Mouse (Mus musculus): ENCODE measurements around the gene Ston1. TPM values are rescaled to one million over a fixed set of nuclear protein-coding genes. Genes with fewer than 3 reads are reported as not detected.

The Ston1 gene
- polyA plus RNA-seq, 1 experiment from 2014 or later = 1.4 TPM

DNA sequence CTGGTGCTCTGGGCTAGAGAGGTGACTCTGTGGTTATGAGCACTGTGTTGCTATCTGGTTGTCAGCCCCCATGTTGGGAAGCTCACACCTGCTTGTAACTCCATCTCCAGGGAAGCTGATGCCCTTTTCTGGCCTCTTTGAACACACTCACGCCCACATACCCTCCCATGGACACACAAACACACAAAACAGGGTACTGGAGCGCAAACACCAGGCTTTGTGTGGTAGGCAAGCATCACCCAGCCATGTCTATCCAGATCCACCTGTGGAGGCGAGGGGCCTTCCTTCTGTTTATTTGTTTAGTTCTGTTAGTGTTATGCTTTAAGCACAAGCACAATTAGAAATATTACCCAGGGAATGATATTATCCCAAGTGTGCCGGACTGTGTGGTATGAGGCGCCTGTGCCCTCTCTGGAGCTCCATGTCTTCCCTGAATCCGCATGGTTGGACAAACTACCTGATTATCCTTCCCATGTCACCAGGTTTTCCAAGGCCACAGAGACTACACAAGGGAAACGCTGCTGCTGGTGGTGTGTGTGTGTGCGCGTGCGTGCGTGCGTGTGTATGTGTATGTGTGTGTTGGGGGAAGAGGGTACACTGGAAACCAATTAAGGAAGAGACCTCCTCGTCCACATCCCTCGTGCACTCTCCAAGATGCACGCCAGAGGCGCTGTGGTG is 801 bp upstream of the Ston1 start:
- Histone ChIP-seq H3K4me1 (peaks cover 36% of the 10 kb centered on the region), H3K27me3 (ENCODE audit: poor library complexity, severe bottlenecking) (no peaks in the 10 kb centered on the region), H3K9me3 (no peaks in the 10 kb centered on the region), H3K36me3 (replicated peaks) (no peaks in the 10 kb centered on the region), H3K27ac (peak overlapping the region; percentile 88), H3K4me3 (peak overlapping the region; percentile 66)
- no peak for DNase-seq (ENCODE audit: extremely low spot score, low spot score)
- WGBS = 29% methylated on average over 16 of the region's 16 CpGs

DNA sequence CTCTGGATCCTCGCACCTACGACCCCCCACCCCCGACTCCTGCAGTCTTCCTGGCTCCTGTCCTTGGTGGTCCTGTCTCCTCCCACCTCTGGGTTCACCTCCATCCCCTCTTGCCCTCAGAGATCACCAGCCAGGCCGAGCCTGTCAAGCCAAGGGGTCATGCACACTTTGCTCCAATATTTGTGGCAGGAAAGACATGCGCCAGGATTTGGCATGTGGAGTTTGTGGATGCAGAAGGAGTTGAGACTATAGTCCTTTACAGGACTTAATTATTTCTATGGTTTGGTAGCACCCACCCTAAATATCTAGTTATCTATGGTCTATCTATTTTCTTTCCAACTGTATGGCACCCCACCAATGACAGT is 554 bp downstream of the Ston1 start:
- Histone ChIP-seq H3K4me3 (peak overlapping the region; percentile 66), H3K4me1 (peaks cover 36% of the 10 kb centered on the region), H3K27me3 (ENCODE audit: poor library complexity, severe bottlenecking) (no peaks in the 10 kb centered on the region), H3K36me3 (replicated peaks) (no peaks in the 10 kb centered on the region), H3K27ac (peak overlapping the region; percentile 88), H3K9me3 (no peaks in the 10 kb centered on the region)
- no peak for DNase-seq (ENCODE audit: extremely low spot score, low spot score)
- whole genome bisulfite sequencing = 10% methylated on average over 5 of the region's 5 CpGs

DNA sequence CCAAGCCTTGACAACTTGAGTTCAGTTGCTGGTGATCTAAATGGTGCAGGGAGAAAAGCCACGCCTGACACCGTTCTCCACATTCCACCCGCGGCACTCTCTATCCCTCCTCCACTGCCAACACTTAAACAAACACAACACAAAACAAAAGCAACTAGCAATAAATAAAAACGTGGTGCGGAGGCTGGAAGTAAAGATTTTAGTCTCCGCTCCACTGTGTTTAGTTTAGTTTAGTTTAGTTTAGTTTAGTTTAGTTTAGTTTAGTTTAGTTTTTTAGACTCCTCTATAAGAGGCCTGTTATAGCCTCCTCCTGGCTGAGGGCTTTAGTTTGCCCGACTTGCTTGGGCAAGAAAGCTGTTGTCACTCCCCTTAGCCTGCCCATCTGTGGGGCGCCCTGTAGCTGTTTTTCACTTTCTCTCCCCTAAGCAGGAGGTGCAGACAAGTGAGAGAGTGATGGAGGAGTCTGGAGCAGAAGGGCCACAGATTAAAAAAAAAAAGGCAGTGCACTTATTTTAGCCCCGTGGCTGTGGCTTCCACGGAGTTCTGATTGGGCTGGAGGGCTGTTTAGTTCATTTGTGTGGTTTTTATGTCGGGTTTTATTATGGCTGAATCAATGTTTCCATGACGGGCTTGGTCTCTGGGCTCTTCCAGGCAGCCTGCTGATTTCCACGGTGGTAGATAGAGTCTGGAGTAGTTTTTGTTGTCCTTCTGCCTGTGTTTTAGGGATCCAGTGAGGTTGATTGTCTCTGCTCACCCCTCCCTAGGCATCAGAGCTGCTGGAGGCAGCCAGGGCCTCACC is 1.3 kb downstream of the Ston1 start:
- peaks cover 36% of the 10 kb centered on the region for H3K4me1 ChIP-seq
- H3K27ac ChIP-seq = peak overlapping the region; percentile 49
- no peaks in the 10 kb centered on the region for H3K27me3 ChIP-seq (ENCODE audit: poor library complexity, severe bottlenecking)
- 23% methylated on average over 14 of the region's 14 CpGs for WGBS
- peaks cover 3% of the 10 kb centered on the region; the same call in 1 of the 2 replicates for H3K36me3 ChIP-seq (replicated peaks)
- no peak for DNase-seq (ENCODE audit: extremely low spot score, low spot score)
- H3K9me3 ChIP-seq = no peaks in the 10 kb centered on the region
- H3K4me3 ChIP-seq = peak overlapping the region; percentile 66

DNA sequence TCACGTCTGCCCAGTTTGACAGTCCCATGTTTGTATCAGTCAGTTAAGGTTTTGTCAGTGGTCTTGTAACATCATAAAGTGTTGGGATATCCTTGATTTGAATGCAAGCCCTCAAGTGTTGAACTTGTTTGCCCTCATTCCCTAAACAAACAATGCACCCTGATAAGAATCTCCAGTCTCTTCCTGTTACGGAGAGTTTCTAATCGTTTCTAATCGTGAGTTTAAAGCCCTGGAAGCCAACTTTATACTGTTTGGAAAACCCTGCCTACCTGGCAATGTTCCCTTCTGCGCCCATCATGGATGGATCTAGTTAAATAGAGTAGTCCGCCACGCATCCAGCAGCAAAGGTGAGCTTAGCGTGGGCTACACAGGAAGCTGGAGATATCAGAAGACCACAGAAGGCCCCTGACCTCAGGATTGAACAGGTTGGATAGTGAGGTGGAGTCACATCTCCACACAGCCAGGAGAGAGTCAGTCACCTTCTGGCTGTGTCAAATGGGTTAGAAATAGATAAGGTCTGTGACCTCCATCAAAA is 3.1 kb downstream of the Ston1 start:
- Histone ChIP-seq H3K27me3 (ENCODE audit: poor library complexity, severe bottlenecking) (no peaks in the 10 kb centered on the region), H3K9me3 (no peaks in the 10 kb centered on the region), H3K4me1 (peaks cover 36% of the 10 kb centered on the region), H3K27ac (no peak overlapping the region), H3K4me3 (no peak overlapping the region), H3K36me3 (replicated peaks) (peaks cover 5% of the 10 kb centered on the region; the same call in 1 of the 2 replicates)
- no peak for DNase-seq (ENCODE audit: extremely low spot score, low spot score)
- 90% methylated on average over 8 of the region's 8 CpGs for WGBS

DNA sequence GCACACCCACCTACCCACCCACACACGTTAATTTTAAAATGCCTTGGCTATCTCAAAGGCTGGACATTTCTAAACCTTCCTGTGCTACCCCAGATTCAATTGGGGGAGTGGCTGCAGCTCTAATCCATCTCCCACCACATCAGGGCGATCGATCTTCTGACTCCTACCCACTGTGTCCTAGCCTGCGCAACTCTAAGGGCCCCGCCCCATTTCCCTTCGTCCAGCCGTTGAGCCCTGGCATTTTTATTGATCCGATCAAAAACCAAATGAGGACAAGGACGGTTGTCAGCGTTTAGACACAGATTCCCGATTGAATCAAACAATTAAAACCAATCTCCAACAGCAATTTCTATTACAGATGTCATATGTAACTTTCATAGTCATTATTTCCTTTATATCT is 6.5 kb downstream of the Ston1 start:
- H3K36me3 ChIP-seq (replicated peaks) = peaks cover 5% of the 10 kb centered on the region; the same call in 1 of the 2 replicates
- no peaks in the 10 kb centered on the region for H3K9me3 ChIP-seq
- no peak for DNase-seq (ENCODE audit: extremely low spot score, low spot score)
- no peaks in the 10 kb centered on the region for H3K27me3 ChIP-seq (ENCODE audit: poor library complexity, severe bottlenecking)
- H3K27ac ChIP-seq = no peak overlapping the region
- no peak overlapping the region for H3K4me3 ChIP-seq
- peaks cover 5% of the 10 kb centered on the region for H3K4me1 ChIP-seq
- 89% methylated on average over 11 of the region's 11 CpGs for WGBS

DNA sequence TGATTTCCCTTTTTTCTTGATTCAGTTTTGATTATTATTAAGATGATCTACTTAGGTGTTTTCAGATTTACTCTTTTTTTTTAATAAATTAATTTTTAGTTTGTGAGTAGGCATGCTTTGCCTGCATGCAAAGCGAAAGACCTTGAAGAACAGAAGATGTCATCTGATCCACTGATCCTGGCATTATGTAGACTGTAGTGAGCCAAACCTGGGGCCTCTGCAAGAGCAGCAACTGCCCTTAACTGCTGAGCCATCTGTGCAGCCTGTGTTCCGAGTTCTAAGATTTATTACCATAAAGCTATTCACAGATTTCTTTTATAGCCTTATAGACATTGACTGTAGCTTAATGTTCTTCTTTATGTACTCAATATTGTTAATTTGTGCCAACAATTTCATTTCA is 8.6 kb downstream of the Ston1 start:
- no peaks in the 10 kb centered on the region for H3K27me3 ChIP-seq (ENCODE audit: poor library complexity, severe bottlenecking)
- H3K9me3 ChIP-seq = no peaks in the 10 kb centered on the region
- 95% methylated on average over 2 of the region's 2 CpGs for WGBS
- no peak overlapping the region for H3K4me3 ChIP-seq
- no peaks in the 10 kb centered on the region for H3K4me1 ChIP-seq
- peaks cover 5% of the 10 kb centered on the region; the same call in 1 of the 2 replicates for H3K36me3 ChIP-seq (replicated peaks)
- no peak overlapping the region for H3K27ac ChIP-seq
- no peak for DNase-seq (ENCODE audit: extremely low spot score, low spot score)

DNA sequence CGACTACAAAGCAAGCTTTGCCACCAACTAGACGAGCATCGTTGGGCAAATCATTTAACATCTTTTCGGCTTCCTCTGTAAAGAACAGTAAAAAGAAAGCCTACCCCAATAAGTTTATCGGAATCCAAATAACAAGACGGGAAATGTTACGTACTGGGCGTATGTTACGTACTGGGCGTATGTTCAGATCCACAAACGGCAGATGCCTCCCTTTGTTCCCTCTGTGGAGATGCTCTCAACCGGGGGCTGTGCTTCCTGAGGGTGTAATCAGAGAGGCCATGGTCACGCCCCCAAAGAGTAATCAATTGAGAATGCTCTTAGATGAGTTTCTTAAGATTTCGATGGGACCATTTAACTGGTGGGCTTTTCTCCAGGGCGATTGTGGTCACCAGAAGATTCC is 11.9 kb downstream of the Ston1 start:
- H3K27me3 ChIP-seq (ENCODE audit: poor library complexity, severe bottlenecking) = no peaks in the 10 kb centered on the region
- 82% methylated on average over 15 of the region's 15 CpGs for WGBS

DNA sequence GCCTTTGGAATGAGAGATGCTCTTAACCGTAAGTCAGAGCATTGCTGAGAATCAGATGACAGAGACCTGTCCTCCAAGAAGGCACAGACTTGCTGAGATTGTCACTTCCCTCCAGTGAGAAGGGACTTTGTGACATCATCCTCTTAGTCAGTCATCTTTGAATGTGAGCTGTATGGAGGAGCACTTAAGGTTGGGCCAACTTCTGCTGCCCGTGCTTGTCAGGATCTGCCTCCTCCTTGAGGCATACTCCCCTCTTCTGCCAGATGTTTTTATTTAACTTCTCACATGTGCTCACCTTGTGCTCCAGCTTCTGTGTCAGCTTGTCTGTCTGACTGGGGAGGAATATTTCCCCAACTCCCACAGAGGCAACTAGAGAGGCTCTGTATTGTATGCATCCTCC is 13.6 kb downstream of the Ston1 start:
- no peak for DNase-seq (ENCODE audit: extremely low spot score, low spot score)

More for the DNA sequence above, 11.9 kb downstream of the Ston1 start:
- Histone ChIP-seq H3K27ac (no peak overlapping the region), H3K9me3 (no peaks in the 10 kb centered on the region), H3K4me3 (no peak overlapping the region), H3K36me3 (replicated peaks) (no peaks in the 10 kb centered on the region), H3K4me1 (no peaks in the 10 kb centered on the region)
- no peak for DNase-seq (ENCODE audit: extremely low spot score, low spot score)

DNA sequence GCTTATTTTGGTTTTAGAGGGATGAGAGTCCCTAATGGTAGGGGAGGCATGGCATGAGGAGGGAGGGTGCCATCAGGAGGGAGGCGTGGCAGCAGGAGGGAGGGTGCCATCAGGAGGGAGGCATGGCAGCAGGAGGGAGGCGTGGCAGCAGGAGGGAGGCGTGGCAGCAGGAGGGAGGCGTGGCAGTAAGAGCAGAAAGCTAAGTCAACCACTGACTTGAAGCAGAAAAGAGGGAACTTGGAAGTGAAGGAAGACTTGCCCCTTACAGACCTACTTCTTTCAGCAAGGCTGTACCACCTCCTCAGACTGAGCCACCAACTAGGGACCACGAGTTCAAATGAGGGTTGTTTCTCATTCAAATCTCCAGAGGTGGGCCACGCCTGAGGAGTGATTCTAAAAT is 15.7 kb downstream of the Ston1 start:
- Histone ChIP-seq H3K36me3 (replicated peaks) (0 out of 2 replicates have a peak, but pooled peaks cover 3% of the 10 kb centered on the region), H3K4me1 (no peaks in the 10 kb centered on the region), H3K27me3 (ENCODE audit: poor library complexity, severe bottlenecking) (no peaks in the 10 kb centered on the region), H3K9me3 (no peaks in the 10 kb centered on the region), H3K4me3 (no peak overlapping the region), H3K27ac (no peak overlapping the region)
- DNase-seq (ENCODE audit: extremely low spot score, low spot score) = no peak
- WGBS = 53% methylated on average over 6 of the region's 6 CpGs

More for the DNA sequence above, 13.6 kb downstream of the Ston1 start:
- H3K27ac ChIP-seq = no peak overlapping the region
- no peaks in the 10 kb centered on the region for H3K4me1 ChIP-seq
- no peaks in the 10 kb centered on the region for H3K27me3 ChIP-seq (ENCODE audit: poor library complexity, severe bottlenecking)
- H3K36me3 ChIP-seq (replicated peaks) = no peaks in the 10 kb centered on the region
- H3K9me3 ChIP-seq = no peaks in the 10 kb centered on the region
- no peak overlapping the region for H3K4me3 ChIP-seq
- 81% methylated on average over 2 of the region's 2 CpGs for WGBS

DNA sequence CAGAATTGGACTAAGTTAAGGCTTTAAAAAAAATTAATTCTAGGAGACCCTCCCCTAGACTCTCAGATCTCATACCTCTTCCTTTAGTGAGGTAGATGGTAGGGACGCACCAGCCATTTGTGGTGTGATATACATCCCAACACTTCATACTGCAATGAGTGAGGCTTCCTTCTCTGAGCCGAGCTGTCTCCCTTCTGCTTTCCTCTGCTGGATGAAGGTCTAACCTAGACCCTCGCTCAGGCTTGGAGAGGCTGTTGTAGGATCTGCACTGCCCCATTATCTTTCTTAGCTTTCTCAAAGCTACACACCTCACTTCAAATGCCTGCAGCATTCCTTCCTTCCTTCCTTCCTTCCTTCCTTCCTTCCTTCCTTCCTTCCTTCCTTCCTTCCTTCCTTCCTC is 16.2 kb downstream of the Ston1 start:
- Histone ChIP-seq H3K9me3 (no peaks in the 10 kb centered on the region), H3K4me1 (no peaks in the 10 kb centered on the region), H3K27me3 (ENCODE audit: poor library complexity, severe bottlenecking) (no peaks in the 10 kb centered on the region), H3K36me3 (replicated peaks) (0 out of 2 replicates have a peak, but pooled peaks cover 3% of the 10 kb centered on the region), H3K4me3 (no peak overlapping the region), H3K27ac (no peak overlapping the region)
- 88% methylated on average over 3 of the region's 3 CpGs for WGBS
- DNase-seq (ENCODE audit: extremely low spot score, low spot score) = no peak

DNA sequence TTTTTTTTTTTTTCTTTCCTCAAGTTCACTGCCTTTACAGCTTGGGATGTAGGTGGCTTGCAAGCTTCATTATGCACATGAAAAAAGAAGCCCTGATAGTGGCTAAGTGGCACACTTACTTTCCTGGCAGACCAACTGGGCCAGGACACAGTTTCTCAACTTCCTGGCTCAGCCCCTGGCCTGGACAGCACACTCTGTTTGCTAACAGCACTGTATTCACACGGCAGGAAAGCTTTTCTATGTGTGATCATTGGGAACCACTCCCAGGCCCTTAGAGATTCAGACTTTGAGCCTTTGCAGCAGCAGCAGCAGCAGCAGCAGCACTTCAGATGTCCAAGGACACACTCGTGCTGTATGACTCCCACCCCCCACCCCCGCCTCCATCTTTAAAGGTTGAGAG is 16.8 kb downstream of the Ston1 start:
- H3K4me3 ChIP-seq = no peak overlapping the region
- H3K4me1 ChIP-seq = no peaks in the 10 kb centered on the region
- H3K27ac ChIP-seq = no peak overlapping the region
- H3K27me3 ChIP-seq (ENCODE audit: poor library complexity, severe bottlenecking) = no peaks in the 10 kb centered on the region
- DNase-seq (ENCODE audit: extremely low spot score, low spot score) = no peak
- H3K9me3 ChIP-seq = no peaks in the 10 kb centered on the region
- H3K36me3 ChIP-seq (replicated peaks) = 0 out of 2 replicates have a peak, but pooled peaks cover 3% of the 10 kb centered on the region
- 81% methylated on average over 3 of the region's 3 CpGs for WGBS

DNA sequence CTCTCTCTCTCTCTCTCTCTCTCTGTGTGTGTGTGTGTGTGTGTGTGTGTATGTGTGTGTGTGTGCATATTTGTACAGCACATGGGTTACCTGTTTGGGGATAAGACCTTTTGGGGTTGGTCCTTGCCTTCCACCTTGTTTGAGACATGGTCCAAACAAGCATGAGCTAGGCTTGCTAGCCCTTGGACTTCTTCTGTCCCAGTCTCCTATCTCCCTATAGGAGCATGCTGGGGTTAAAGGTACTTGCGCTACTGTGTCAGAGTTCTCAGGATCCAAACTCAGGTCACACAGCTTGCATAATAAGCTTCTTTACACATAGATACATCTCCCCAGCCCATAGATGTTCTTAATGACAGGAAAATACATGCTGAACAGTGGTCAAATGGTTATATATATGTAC is 17.2 kb downstream of the Ston1 start:
- 100% methylated on average over 1 of the region's 1 CpGs for WGBS
- no peaks in the 10 kb centered on the region for H3K9me3 ChIP-seq
- no peak overlapping the region for H3K27ac ChIP-seq
- no peak for DNase-seq (ENCODE audit: extremely low spot score, low spot score)
- no peak overlapping the region for H3K4me3 ChIP-seq
- H3K4me1 ChIP-seq = no peaks in the 10 kb centered on the region
- 0 out of 2 replicates have a peak, but pooled peaks cover 3% of the 10 kb centered on the region for H3K36me3 ChIP-seq (replicated peaks)
- no peaks in the 10 kb centered on the region for H3K27me3 ChIP-seq (ENCODE audit: poor library complexity, severe bottlenecking)
